Mouse (Mus musculus): ENCODE measurements at regions not wholly inside any gene's neighbourhood (a gene's known extent, or its start where the extent isn't known, plus 50 kb on each side); places are given as distances from the start of the nearest gene placed in this dataset.
"Not testable (repeated sequence)": the region's sequence is repeated elsewhere in the genome, so short reads cannot be mapped to it uniquely, and the experiment has no call there.

DNA sequence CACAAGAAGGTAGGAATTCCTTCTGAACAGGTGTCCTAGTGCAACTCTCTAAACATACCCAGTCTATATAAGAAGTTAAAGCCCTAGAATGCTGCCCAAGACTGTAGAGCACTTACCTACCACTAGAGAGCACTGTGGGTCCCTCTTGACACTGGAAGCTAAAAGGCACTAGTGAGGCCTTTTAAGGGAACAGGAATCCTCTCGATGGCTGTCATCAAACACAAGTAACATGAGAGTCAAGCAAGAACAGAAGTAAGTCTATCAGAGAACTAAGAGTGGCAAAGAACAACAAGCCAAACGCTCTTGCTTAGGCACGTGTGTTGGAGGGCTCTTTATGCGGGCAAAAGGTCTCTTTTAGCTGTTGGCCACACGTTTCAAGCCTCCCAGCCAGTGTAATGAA lies 123.8 kb upstream of the G530012D18Rik start:
- in situ Hi-C loops (cut with MboI, MseI), result loop anchor here (10.0 kb wide), 1 partner anchor 207 kb away; no protein-coding TSS in a partner anchor

GRCm38 (mm10) chr1:85453350-85453749 lies 122.1 kb upstream of the G530012D18Rik start:
- in situ Hi-C loops (cut with MboI, MseI), result loop anchor here (10.0 kb wide), 1 partner anchor 209 kb away; no protein-coding TSS in a partner anchor

- in situ Hi-C loops (cut with MboI, MseI), result loop anchor here (5.0 to 10.0 kb wide), 2 partner anchors 212 to 449 kb away; no protein-coding TSS in a partner anchor
These were observed 118.8 kb upstream of the G530012D18Rik start for GRCm38 (mm10) chr1:85456671-85457070.

DNA sequence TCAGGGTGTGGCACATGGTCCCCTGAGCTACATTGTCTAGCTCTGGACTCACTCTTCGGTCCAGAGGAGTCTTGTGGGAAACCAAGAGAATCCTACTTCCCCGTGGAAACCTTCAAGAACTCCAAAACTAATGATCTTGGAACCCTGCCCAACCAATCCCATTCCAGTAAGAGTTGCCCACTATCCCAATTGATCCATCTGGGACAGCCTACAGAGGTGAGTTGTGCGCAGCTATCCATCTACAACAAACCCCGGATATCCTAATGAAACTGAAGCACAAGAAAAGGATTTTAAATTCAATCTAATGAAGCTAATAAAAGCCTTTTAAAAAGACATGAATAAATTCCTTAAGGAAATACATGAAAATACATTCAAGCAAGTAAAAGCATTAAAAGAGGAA lies 117.7 kb upstream of the G530012D18Rik start:
- in situ Hi-C loops (cut with MboI, MseI), result loop anchor here (5.0 to 10.0 kb wide), 2 partner anchors 213 to 450 kb away; no protein-coding TSS in a partner anchor

GRCm38 (mm10) chr1:85462121-85462520 lies 113.4 kb upstream of the G530012D18Rik start:
- in situ Hi-C loops (cut with MboI, MseI), result loop anchor here (10.0 kb wide), 1 partner anchor 327 kb away; no protein-coding TSS in a partner anchor

GRCm38 (mm10) chr1:85479117-85479516 lies 96.4 kb upstream of the G530012D18Rik start:
- in situ Hi-C loops (cut with MboI, MseI), result not testable (repeated sequence)

GRCm38 (mm10) chr1:85484985-85485384 lies 90.5 kb upstream of the G530012D18Rik start:
- in situ Hi-C loops (cut with MboI, MseI), result loop anchor here (5.0 kb wide), 1 partner anchor 323 kb away; no protein-coding TSS in a partner anchor

GRCm38 (mm10) chr1:85499931-85500330 lies 75.5 kb upstream of the G530012D18Rik start:
- in situ Hi-C loops (cut with MboI, MseI), result loop anchor here (5.0 kb wide), 1 partner anchor 318 kb away; no protein-coding TSS in a partner anchor

DNA sequence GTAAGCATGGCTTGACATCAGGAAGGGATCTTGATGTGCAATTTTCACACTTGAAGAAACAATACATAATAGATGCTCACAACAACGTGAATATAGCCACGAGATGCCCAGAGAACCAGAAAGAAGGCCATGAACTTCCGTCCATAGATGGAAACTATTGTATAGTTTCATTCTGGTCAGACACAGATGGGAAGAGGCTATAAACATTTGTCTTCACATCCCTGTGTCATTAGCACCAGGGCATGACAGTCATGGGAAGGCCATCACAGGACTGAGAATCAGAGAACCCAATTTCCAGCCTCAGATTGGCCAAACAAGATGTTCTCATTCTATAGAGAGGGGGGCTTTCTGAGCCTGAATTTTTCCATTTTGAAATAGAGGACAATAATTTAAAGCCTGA lies 74.2 kb upstream of the G530012D18Rik start:
- in situ Hi-C loops (cut with MboI, MseI), result loop anchor here (5.0 kb wide), 1 partner anchor 319 kb away; no protein-coding TSS in a partner anchor

All from regulatory T cell (primary cell).